Mouse (Mus musculus): ENCODE data around the gene 1700018F24Rik. TPM values are rescaled to one million over a fixed set of nuclear protein-coding genes. Genes with fewer than 3 reads are reported as not detected.

Gene 1700018F24Rik
- not detected for polyA plus RNA-seq (2015; fragmentation: Illumina TruSeq; extraction: RNeasy Lipid Tissue Mini Kit (QIAGEN cat#74804); ENCODE audit: insufficient read depth, low replicate concordance)

GRCm38 (mm10) chr5:145042690-145043089 is at the start of gene 1700018F24Rik:
TSS of gene 1700018F24Rik (plus strand) at chr5:145042990.

DNA sequence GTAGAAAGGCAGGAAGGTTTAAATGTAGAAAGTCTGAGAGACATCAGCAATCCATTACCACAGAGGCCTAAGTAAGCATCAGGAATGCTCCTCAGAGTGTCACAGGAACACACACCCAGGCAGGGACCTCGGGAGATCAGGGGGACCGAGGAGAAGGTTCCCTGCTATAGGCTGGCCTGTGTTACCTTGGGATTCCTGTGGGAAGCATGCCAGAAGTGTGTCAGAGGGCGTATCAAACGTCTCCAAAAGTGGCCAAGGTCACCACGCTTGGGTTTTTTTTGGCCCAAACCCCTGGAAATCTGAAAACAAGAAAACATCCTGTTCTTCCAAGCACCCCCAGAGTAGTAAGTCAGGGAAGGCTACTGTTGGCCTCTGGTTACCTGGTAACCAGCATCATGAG is 10.4 kb upstream of the 1700018F24Rik start, which contains the start of gene Gm4871:
Gene Gm4871, minus strand, starts transcription at position 364 of the 400 bp plus-strand sequence.

GRCm38 (mm10) chr5:145083632-145084451 is 41.1 kb downstream of the 1700018F24Rik start, which contains the start of the genes Arpc1a and Kpna7:
TSS of gene Arpc1a (plus strand) at chr5:145083830.
TSS of gene Kpna7 (minus strand) at chr5:145084030.

Other genes starting within 250 kb of the 1700018F24Rik start
- gene Smurf1, start 77.1 kb upstream of the 1700018F24Rik start, polyA plus RNA-seq (2015; fragmentation: Illumina TruSeq; extraction: RNeasy Lipid Tissue Mini Kit (QIAGEN cat#74804); ENCODE audit: insufficient read depth, low replicate concordance) = 19.4 TPM
- not detected for gene Gm4871, start 10.2 kb upstream of the 1700018F24Rik start, polyA plus RNA-seq (2015; fragmentation: Illumina TruSeq; extraction: RNeasy Lipid Tissue Mini Kit (QIAGEN cat#74804); ENCODE audit: insufficient read depth, low replicate concordance)
- 62.9 TPM for gene Arpc1a, start 40.8 kb downstream of the 1700018F24Rik start, polyA plus RNA-seq (2015; fragmentation: Illumina TruSeq; extraction: RNeasy Lipid Tissue Mini Kit (QIAGEN cat#74804); ENCODE audit: insufficient read depth, low replicate concordance)
- not detected for gene Kpna7, start 41.0 kb downstream of the 1700018F24Rik start, polyA plus RNA-seq (2015; fragmentation: Illumina TruSeq; extraction: RNeasy Lipid Tissue Mini Kit (QIAGEN cat#74804); ENCODE audit: insufficient read depth, low replicate concordance)
- gene Arpc1b, start 71.2 kb downstream of the 1700018F24Rik start, polyA plus RNA-seq (2015; fragmentation: Illumina TruSeq; extraction: RNeasy Lipid Tissue Mini Kit (QIAGEN cat#74804); ENCODE audit: insufficient read depth, low replicate concordance) = 163 TPM
- 85.8 TPM for gene Pdap1, start 97.2 kb downstream of the 1700018F24Rik start, polyA plus RNA-seq (2015; fragmentation: Illumina TruSeq; extraction: RNeasy Lipid Tissue Mini Kit (QIAGEN cat#74804); ENCODE audit: insufficient read depth, low replicate concordance)
- gene Bud31, start 97.4 kb downstream of the 1700018F24Rik start, polyA plus RNA-seq (2015; fragmentation: Illumina TruSeq; extraction: RNeasy Lipid Tissue Mini Kit (QIAGEN cat#74804); ENCODE audit: insufficient read depth, low replicate concordance) = 163 TPM
- 7.1 TPM for gene Ptcd1, start 124.1 kb downstream of the 1700018F24Rik start, polyA plus RNA-seq (2015; fragmentation: Illumina TruSeq; extraction: RNeasy Lipid Tissue Mini Kit (QIAGEN cat#74804); ENCODE audit: insufficient read depth, low replicate concordance)
- 25.1 TPM for gene Cpsf4, start 124.2 kb downstream of the 1700018F24Rik start, polyA plus RNA-seq (2015; fragmentation: Illumina TruSeq; extraction: RNeasy Lipid Tissue Mini Kit (QIAGEN cat#74804); ENCODE audit: insufficient read depth, low replicate concordance)
- gene Atp5j2, start 149.1 kb downstream of the 1700018F24Rik start, polyA plus RNA-seq (2015; fragmentation: Illumina TruSeq; extraction: RNeasy Lipid Tissue Mini Kit (QIAGEN cat#74804); ENCODE audit: insufficient read depth, low replicate concordance) = 143 TPM
- 12.6 TPM for gene Zkscan14, start 158.9 kb downstream of the 1700018F24Rik start, polyA plus RNA-seq (2015; fragmentation: Illumina TruSeq; extraction: RNeasy Lipid Tissue Mini Kit (QIAGEN cat#74804); ENCODE audit: insufficient read depth, low replicate concordance)
- 5.8 TPM for gene Zkscan5, start 161.6 kb downstream of the 1700018F24Rik start, polyA plus RNA-seq (2015; fragmentation: Illumina TruSeq; extraction: RNeasy Lipid Tissue Mini Kit (QIAGEN cat#74804); ENCODE audit: insufficient read depth, low replicate concordance)
- gene Zfp655, start 188.7 kb downstream of the 1700018F24Rik start, polyA plus RNA-seq (2015; fragmentation: Illumina TruSeq; extraction: RNeasy Lipid Tissue Mini Kit (QIAGEN cat#74804); ENCODE audit: insufficient read depth, low replicate concordance) = 43.5 TPM
- gene Zscan25, start 237.5 kb downstream of the 1700018F24Rik start, polyA plus RNA-seq (2015; fragmentation: Illumina TruSeq; extraction: RNeasy Lipid Tissue Mini Kit (QIAGEN cat#74804); ENCODE audit: insufficient read depth, low replicate concordance) = 4.8 TPM

All from spleen, adult 10 weeks (tissue).